Mouse (Mus musculus): ENCODE data around the gene Zfp418.
"Not testable (repeated sequence)": the region's sequence is repeated elsewhere in the genome, so short reads cannot be mapped to it uniquely, and the experiment has no call there.

Gene Zfp418

DNA sequence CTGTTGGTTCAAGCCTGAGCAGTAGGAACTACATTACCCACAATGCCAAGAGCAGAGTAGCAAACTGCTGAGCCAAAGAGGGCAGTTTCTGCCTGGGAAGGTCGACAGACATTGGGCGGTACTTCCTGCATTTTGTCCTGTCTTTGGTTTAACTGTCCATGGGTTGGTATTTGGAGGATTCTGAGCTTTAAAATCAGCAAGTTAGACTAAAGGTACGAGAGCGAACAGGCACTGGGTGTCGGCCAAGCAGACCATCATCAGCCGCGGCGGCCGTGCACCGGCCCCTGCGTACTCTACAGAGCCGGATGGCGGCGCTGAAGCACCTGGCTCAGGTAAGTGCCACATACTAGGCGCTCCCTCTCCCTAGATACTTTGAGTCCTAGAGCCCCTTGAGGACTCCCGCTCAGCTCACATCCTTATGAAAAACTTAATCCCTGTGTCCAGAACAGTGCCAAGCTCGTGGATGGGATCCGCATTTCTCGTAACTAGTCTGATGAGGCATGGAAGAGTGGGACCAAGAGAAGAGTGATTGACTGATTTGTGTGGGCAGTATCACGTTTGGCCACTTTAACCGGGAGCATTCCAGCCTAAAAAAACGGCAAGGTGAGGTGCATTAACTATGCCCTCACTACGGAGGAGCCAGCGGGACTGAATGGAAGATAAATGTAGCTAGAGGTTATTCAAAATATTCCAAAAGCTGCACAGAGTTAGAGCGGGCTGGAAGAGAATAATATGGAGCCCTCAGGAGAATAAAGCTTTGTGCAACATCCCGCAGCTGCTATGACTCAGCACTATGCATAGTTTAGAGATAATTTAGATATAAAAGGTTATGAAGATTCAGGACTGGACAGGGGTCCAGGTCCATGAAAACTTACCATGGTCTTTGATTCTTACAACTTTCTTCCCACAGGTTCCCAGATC is at the start of gene Zfp418:
Gene Zfp418, plus strand, starts transcription at position 104 of the 921 bp plus-strand sequence.
- no peak for DNase-seq (ENCODE audit: extremely low spot score, low read depth, low spot score)

DNA sequence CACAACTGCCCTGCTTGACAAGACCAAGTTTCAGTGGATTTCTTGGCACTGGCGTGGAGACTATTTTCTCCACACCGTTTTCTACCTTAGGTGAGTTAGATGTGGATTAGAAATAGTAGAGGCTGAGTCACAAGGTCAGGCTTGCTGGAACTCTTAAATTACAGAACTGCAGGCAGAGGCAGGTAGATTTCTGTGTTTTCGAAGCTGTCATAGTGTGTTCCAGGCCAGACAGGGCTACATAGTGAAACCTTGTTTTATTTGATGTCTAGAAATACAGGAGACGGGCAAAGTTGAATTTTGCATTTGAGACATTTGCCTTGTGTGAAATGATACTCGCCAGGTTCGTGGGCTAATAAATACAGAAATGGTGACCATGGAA is 49.5 kb upstream of the Zfp418 start:
- DNase-seq (ENCODE audit: extremely low spot score, low read depth, low spot score), result no peak

DNA sequence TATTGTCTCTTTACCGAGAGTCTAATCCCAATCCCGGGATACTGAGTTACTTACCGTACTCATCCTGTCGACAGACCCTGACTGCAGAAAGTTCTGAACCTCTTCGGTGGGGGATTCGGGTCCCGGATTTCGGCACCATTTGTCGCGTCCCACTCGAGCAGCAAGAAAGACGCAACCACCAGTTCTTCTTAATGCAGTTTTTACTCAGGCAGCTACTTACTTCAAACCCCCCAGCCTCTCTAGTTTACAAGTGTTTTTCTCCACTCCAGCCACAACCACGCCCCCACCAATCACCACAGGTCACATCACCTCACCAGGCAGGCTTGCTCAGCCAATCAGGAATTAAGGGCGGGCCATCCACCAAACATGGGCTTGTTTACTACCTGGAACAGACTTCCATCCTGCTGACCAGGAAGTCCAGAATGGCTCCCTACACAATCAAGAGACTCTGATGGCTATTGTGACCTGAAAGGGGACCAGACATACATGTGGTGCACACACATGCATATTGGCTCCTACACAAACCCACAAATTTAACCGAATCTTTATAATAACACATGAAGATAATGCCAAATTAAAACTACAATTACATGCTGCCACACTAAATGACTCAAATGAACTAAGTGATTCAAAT is 40.5 kb upstream of the Zfp418 start:
- DNase-seq (ENCODE audit: extremely low spot score, low read depth, low spot score), result not testable (repeated sequence)

DNA sequence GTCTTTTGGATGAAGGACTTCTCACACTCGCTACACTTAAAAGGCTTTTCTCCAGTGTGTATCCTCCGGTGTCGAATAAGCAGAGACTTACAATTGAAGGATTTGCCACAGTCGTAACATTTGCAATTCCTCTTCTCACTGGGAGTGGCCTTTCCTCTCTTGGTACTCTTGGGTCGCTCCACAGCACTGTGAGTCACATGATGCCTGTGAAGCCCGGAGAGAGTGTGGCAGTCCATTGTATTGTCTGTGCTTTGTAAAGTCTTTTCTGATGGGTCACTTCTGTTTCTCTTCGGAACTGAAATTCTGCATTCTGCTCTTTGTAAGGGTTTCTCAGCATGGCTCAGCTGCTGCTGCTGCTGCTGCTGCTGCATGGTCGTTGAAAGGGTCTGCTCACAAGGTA is 38.4 kb upstream of the Zfp418 start:
- no peak for DNase-seq (ENCODE audit: extremely low spot score, low read depth, low spot score)

DNA sequence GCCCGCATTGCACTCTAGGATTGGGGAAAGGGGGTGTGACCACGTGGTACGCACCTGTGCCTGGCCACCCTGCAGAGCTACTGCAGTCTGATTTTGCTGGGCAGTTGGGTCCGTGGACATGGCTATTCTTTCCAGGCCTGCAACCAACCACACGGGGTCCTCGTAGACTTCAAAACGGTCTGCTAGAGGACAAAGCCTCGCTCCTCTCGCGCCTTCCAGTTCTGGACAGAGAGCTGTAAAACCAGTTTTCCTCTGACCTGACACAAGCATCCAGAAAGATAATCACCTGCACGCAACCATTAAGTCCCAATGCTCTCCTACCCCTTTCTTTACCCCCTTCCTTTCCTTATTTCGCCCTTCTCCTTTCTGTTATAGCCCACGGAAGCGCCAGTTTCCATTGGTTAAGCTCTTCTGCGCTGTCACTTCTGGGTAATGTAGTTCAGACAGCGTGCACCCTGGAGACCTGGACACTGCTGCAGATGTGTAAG is 34.7 kb upstream of the Zfp418 start, which contains the start of gene Zfp773:
Gene Zfp773, minus strand, starts transcription at position 377 of the 488 bp plus-strand sequence.
- peak; percentile 64 for DNase-seq (ENCODE audit: extremely low spot score, low read depth, low spot score)

DNA sequence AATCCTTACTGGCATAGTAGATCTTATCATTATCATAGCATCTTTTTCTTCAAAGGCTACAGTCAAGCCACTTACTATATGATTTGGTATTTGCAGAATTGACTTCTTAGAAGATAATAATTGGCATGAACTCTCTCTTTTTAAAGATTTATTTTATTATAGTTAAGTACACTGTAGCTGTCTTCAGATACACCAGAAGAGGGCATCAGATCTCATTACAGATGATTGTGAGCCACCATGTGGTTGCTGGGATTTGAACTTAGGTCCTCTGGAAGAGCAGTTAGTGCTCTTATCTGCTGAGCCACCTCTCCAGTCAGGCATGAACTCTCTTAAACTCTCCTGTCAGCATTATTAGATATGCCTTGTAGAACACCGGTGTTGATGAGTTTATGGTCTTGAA is 26.9 kb upstream of the Zfp418 start:
- no peak for DNase-seq (ENCODE audit: extremely low spot score, low read depth, low spot score)

DNA sequence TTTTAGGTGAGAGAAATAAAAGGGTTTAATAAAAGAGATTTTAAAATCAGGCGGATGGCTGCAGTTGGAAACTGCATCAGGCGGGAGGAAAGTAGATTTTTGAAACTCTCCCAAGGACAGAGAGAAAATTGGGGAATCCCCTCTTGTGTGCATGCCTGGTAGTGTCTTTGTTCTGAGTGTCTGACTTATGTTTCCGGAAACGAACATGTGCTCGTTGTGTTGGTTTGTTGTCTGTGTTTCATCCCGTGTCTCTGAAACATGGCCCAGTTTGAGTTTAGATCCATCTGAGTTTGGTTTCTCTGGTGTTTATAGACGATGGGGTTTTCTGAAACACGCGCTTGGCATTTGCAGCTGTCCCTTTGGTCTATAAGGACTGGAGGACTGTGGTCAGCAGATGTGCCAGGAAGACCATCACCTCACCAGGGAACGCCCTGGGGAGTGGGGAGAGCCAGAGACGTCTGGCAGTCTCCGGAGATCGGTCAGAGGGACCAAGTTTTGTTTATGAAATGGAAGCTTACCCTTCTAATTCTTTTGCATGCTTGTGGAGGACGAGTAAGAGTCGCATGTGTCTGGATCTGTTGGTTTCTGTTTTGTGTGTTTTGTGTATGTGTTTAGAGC is 25.0 kb upstream of the Zfp418 start:
- no peak for DNase-seq (ENCODE audit: extremely low spot score, low read depth, low spot score)

DNA sequence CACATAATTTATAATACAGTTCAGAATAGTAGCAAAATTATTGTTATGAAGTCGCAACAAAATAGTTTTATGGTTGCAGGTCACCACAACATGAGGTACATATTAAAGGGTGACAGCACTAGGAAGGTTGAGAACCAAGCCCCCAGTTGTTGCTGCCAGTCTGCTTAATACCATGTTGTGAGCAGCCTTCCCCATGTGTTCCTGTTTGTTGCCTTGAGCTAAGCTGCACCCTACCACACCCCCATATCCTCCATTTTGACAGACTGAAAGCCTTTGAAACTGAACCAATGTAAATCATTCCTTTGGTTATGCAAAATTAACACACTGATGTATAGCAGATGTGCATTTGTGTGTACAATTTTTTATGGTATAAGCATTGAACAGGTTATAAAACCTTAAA is 14.8 kb downstream of the Zfp418 start:
- DNase-seq (ENCODE audit: extremely low spot score, low read depth, low spot score), result no peak

DNA sequence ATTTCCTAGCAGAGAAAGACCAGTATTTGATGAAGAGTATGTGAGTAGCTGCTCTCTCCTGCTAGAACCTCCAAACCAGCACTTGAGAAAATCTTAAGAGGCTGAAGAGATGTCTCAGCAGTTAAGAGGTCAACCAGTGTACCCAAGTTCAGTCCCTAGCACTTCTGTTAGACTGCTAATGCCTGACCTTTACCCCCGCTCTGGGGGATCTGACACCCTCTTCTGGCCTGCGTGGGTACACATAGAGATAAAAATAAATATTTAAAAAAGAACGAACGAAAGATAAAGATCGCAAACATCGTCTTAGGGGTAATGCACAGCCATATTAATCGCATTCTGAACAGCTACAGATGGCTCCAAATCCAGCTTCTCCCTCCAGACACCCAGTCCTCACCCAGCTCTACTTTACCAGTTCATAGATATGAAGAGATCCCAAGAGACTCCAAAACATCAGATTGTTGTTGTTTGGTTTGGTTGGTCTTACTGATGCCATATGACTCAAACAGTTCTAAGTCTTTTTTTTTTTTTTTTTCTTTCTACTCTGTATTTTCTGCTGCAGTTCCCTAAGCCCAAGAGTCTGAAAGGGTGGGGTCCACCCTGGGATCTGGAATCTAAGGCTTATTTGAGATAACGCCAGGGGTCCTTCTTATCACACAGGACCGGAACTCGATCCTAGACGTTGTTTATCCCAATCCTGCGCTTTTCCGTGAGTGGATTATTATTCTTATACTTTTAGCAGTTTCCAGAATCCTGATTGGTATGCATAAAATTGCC is 16.5 kb downstream of the Zfp418 start:
- no peak for DNase-seq (ENCODE audit: extremely low spot score, low read depth, low spot score)

DNA sequence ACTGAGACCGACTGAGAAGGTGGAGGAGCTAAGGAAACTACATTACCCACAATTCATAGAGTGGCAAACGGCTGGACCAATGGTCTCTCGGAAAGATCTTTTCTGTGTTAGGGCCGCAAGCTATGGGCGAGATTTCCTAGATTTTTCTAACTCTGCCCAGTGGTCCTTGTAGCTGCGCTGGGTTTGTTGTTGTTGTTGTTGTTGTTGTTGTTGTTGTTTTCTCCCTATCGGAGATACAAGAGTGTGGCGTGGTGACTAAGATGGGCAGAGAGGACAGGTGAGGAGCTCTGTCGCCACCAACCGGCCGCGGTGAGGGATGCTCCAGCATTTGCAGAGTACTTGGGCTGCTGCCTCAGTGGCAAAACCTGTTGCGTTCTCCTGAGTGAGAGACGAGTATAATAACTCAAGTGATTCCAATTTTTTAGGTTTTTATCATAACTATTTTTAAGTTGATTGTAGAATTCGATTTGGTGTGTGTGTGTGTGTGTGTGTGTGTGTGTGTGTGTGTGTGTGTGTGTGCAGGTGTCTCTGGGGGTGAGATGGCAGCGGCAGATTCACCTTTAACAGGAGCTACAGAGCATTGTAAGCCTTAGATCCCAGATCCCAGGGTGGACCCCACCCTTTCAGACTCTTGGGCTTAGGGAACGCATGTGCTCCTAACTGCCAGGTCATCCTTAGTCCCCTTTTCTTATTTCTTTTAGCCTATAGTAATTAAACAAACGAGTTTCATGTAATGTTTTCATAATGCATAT is 17.2 kb downstream of the Zfp418 start:
- DNase-seq (ENCODE audit: extremely low spot score, low read depth, low spot score), result peak; percentile 39

DNA sequence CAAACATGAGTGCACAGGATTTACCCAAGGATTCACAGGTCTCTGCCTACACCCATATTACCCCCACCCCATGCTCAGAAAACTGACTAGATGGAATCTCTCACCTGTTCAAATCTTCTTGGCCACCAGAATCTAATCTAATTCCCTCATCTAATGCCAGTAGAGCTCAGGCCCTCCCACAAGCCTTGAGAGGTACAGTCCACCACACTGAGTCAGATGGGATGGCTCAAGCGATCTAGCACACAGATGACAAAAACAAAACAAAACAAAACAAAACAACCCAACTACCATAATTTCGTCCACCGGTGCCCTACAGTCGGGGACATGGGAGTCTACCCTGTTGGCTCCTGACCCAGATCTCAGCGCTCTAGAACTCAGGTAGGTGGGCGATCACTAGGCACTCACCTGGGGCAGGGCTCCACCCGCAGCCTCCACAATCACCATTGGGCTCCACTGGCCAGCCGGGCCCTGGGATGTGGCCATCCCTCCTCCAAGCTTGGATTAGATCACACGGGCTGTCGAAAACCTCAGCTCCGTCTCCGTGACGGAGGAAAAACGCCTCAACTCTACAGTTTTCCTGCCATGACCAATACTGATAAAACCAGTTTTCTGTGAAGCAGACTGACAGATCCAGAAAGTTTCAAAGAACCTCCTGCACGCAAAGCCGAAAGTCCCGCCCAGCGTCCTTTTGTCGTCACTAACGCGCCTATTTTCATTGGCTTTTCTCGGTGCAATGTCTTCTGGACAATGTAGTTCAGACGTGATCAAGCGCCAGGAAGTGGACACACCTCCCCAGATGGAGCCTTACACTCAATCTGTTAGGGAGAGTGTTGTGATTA is 38.4 kb downstream of the Zfp418 start, which contains the start of gene Zfp772:
Gene Zfp772, minus strand, starts transcription at position 686 of the 839 bp plus-strand sequence.
- DNase-seq (ENCODE audit: extremely low spot score, low read depth, low spot score), result not testable (repeated sequence)
